Mouse (Mus musculus): ENCODE measurements around the gene Them7.

Them7 gene

DNA sequence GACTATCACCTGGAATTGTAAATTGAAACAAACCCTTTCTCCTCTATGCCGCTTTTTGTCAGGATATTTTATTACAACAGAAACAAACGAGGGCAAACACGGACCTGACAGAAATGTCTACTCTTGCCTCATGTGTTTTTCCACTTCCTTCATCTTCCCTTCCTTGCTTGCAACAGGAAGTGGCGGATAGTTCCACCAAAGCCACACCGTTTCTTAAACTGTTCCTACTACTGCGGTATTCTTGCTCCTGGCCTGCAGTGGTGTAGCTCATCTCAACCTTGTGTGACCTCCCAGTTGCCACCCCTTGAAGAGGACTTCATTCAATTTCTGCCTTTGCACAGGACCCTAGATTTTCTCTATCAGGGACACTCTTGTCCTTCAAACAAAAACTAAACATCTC, 81.8 kb downstream of the Them7 start:
- DNase-seq (ENCODE audit: low spot score in 2 of 2), result no peak

DNA sequence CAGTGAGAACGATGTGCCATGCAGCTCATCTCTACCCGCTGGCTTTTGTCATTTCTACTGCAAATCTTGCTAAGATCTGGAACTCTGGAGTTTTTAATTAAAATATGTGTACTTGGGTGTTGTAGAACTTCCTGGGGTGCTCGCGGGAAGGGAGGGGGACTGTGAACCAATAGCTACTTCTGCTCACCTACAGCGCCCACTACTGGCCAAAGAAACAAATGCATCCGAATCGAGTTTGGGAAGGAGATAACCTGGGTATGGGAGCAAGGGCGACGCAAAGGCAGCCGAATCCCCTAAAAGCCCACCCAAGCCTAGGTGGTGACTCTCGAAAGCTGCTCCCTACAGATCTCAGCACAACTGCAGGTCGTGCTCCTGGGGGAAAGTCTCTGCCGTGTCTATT, 87.3 kb downstream of the Them7 start:
- no peak for DNase-seq (ENCODE audit: low spot score in 2 of 2)

DNA sequence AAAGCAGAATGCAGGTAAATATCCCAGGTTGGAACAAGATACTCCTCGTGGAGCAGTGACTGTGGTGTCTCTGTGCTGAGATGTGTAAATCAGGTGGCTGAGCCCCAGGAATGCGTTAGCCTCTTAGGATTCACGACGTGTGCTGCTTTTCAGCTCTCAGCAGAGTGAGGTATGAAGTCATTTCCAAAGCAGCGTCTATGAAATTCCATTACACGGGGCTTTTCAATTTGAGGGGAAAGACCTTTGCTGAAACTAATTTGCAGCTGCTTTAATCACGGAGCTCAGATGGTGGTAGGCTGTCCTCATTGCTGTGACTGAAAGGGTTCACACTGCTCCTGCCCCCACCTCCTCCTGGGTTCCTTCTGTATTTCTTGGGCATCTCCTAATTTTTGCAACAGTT, 87.9 kb downstream of the Them7 start:
- DNase-seq (ENCODE audit: low spot score in 2 of 2), result no peak

DNA sequence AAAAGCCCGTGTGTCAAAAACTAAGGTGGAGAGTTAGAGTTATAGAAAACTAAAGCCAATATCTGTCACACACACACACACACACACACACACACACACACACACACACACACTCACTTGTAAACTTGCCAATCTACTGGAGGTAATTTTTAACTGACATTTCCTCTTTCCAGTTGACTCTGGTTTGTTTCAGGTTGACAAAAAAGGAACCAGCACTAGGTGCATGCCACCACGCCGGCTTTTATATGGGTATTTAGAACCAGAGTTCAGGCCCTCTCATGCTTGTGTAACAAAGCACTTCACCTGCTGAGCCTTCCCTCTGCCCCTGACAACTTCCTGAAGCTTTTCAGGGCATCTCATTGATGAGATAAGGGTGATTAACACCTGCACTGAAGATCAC, 89.0 kb downstream of the Them7 start:
- no peak for DNase-seq (ENCODE audit: low spot score in 2 of 2)

DNA sequence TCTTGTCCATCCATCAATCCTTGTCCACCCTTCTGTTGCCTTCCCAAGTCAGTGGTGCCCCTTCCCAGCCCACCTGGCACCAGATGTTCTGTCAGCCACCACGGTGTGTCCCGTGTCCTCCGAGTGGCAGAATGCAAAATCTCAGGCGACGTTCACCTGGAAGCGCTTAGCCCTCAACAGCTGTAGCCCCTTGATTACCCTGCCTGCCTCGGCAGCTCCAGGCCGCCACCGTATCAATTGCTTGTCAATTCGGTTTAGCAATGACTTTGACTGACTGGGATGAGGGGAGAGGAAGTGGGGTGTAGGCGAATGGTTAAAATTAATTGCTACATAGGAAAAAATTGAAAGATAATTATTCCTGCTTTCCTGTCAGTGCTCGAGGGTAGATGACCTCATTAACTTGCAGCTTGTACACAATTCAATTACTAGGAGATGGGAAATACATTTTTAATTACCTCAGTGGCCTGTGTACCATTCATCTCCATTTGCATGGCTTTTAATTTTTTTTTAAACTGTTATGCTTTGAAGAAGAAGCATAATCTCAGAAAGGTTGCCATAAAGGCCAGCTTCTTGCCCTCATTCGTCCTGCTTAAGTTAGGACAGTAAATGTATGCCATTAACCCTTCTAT, 93.5 kb downstream of the Them7 start:
- DNase-seq (ENCODE audit: low spot score in 2 of 2), result no peak

DNA sequence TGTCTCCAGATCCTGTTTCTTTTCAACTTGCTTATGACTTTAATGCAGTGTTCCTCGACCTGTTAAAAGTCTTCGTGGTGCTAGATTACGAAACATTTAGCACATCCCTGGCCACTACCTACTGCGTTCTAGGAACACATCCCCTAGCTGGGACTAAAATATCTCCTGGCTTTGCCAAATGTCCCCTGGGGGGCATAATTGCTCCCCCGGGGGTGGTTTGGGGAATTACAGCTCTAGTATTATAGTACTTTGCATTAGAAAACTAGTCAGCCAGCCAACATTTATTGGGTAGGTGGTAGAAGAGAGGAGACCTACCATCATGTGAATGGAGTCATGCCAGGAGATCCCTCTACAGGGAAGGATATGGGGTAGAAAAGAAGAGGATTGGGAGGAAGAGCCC, 101.9 kb downstream of the Them7 start:
- no peak for DNase-seq (ENCODE audit: low spot score in 2 of 2)

DNA sequence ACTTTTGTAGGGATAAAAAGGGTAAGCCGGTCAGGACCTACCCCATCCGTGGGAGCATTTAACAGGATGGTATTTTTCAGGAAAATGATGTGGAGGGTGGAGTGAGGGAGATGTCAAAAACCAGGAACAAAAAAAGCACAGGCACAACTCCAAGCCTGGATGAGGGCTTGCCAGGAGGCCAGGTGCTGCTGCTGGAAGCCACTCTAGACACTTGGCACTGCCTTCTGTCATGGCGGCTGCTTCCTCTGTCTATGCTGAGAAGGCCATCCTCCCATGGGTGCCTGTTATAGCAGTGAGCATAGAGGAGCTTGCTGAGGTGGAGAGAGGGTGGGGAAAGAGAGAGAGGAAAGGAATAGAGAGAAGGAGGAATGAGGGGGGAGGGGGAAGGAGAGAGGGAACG, 105.9 kb downstream of the Them7 start:
- DNase-seq (ENCODE audit: low spot score in 2 of 2), result no peak

DNA sequence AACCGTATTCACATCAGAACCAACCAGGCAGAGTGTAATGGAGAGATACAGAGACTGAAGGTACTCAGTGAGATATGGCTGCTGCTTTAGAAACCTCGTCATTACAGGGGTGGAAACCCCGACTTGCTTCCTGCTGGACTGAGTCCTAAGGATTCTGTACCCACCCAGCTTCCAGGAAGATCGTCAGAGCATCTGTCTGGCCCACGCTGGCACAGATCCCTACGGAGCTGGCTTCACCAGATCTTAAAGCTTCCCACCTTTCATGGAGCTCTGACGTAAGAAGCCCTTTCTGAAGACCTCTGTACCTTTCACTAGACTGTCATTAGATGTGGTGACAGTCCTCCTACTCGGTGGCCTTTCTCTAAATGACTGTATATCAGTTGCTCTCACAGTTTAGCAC, 109.0 kb downstream of the Them7 start:
- DNase-seq (ENCODE audit: low spot score in 2 of 2), result no peak

DNA sequence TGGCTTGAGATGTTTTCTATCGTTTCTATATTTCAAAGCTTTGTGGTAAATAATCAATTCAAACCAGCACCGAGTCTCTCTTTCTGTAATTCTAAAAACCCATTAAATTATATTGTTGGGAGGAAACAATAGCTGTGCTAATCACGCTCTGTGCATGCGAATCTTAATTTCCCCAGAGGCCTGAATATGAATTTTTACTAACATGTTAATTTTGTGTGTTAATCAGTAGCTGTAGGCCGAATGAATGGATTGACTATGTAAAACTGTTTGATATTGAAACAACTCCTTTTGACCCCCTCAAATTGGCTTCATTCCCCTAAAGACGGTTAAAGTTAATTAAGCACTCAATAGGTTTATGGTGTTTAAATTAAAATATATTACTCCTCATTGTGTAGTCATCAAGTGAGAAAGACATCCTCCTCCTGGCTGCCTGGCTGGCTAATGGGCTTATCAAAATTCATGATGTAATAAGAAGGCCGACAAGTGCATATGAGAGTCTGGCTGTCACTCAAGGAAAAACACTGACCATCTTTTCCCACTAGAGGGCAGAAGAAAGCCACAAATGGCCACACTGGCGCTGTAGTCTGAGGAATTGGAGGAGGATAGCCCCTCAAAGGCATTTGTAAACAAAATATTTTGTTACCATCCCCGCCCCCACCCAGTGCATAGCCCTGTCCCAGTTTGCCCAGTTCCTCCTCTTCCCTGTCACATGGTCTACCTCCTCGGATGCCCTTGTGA, 110.0 kb downstream of the Them7 start:
- DNase-seq (ENCODE audit: low spot score in 2 of 2), result peak; percentile 13 to 16

DNA sequence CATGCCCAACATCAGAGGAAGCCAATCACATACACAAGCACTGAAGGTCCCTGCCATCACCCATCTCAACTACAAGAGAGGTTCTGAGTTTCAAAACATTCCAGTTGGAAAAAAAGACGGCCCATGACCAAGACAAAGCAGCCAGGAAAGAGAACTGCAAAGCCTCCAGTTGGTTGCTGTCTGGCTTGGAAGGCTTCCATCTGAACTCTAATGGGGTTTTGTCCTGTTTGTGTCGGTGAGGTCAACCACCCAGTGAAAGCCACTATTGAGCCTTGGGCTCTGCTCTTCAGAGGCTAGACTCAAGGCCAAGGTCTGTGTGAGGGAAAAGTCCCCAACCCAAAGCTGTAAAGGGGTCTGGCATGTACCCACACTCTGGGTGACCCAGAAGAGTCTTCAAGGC, 111.5 kb downstream of the Them7 start:
- no peak for DNase-seq (ENCODE audit: low spot score in 2 of 2)

DNA sequence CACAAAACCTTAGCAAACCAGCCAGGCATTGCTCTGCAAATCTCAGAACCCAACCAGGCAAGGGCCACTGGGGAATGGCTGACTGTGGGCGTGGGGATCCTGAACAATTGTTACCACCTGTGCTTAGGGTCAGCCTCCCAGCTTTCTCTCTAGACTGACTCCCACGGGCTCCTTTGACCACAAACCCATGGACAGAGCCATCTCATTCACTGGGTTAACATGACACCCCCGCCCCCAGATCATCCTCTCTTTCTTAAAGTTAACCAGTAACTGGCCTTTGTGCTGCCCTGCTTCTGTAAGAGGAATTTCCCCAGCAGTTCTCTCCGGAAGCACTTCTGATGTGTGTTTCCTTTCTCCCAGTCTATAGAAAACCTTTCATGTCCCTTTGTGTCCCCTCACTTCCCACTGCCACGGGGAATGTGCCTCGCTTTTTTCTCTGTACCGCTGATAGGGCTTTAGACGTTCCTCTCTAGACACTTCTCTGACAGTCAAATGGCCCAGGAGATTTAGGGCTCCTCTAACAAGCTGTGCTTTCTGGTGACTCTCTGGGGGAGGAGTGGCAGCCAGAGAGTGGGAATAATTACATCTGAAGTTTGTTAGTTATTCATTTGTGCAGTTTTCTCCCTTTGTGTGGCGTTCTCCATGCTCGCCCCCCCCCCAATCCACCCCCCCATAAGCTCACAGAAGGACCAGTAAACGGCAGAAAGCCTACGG, 112.4 kb downstream of the Them7 start:
- no peak for DNase-seq (ENCODE audit: low spot score in 2 of 2)

DNA sequence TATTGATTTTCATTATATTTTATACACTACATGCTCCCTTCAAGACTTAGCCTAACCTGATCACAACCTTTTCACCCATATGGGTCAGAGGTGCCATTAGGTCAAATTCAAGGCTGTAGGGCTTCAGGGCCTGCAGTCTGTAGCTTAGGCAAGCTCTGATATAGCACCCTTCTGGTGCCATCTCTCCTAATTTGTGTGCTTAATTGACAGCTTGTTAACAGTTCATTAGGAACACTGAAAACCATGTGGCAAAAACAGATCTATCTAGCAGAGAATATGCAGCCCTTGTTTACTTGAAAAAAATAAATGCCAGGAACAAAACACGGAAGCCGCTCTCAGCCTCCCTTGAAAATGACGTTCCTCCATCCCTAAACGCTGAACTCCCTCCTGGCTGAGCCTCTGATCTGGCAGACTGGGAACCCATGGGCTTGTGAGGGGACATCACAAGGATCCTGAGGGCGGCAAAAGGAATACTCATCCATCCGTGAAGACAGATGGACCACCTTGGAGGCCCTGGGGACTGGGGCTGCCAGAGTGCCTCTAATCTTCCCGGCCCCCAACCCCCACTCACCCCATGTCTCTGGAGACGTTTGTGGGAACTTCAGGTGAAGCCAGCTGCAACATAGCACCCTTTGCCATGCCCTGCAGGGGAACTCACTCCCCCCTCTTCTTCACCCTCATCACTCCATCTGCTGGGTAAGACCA, 113.2 kb downstream of the Them7 start:
- no peak for DNase-seq (ENCODE audit: low spot score in 2 of 2)

DNA sequence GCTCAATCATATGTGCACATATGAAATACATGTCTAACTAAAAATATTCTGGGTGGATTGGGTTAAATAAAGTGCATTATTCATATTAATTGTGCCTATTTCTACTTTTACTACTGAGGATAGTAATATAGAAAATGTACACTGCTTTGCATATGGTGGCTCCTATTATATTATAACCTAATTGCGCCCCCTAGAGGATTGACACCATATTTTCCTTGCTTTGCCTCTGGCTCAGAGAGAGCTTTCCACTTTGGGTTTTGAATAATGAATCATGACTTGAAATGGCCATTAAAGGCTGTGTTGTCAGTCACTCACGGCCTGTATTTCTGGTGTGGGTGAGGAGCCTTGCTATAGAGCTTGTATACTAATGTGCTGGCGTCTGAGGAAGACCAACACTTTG, 115.9 kb downstream of the Them7 start:
- DNase-seq (ENCODE audit: low spot score in 2 of 2), result no peak

DNA sequence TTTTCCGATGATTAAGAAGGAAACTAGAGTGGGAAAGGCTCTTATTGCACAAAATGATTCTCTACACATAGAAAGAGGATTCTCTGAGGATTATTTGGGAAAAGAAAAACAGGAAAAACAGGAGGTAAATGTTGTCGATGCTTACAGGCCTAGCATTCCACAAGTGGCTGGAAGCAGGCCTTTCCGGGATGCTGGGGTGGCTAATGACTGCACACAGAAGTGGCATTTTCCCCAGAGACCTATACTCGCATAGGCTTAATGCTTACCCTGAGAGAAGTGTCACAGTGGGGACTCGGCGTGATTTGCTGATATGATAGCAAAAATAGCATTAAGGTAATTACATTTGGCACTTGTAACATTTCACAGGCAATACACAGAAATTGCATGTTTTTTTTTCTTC, 124.8 kb downstream of the Them7 start:
- DNase-seq (ENCODE audit: low spot score in 2 of 2), result no peak

DNA sequence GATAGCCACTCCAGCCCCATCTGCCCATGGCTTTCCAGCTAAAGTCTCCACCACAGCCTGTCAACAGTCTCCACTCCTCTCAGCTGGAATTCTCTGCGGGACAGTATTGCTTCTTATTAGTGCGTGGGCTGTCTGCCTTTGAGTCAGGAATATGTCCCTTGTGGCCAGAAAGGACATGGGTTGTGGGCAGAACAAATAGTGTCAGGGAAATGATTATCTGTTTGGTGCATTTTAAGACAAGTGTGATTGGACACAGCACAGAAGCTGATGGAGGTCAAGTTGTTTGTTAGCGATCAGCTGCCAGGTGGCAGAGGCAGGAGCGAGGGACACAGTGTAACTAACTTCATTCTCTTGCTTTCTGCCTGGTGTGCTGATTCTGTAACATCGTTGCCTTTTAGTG, 132.7 kb downstream of the Them7 start:
- no peak for DNase-seq (ENCODE audit: low spot score in 2 of 2)

DNA sequence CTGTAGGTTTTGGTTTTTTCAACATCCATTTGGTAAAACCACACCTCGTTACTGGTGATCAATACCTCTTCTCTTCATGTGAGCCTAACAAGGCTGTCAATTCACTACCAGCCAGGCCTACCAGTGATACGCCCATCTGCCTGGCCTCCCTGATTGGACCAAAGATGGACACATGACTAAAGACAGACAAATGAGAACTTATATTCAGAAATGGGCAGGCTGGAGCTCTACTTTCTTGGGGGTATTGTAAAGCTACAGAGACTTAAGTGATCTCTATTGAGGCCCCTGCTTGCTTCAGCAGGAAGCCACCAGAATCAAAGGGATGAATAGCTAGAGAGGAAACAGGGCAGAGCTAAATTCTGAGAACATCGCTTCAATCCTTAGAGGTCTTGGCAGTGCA, 133.9 kb downstream of the Them7 start:
- DNase-seq (ENCODE audit: low spot score in 2 of 2), result no peak

DNA sequence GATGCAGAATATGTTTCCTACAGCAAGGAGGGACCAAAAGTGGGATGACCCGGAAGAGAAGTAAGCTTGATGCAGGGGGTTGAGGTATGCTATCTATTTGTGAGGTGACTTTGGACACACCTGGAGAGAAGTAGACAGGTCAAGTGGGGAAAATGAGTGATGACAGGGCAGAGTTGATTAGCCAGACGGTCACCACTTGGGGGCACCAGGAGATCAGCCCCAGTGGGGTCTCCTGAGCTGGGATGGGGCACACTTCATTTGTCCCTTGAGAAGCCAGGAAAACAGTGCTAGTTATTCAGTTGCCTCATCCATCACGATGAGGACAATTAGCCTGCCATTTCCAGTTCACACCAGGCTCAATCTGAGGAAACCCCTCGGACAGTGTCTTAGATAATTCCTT, 143.5 kb downstream of the Them7 start:
- peak in 1 of 2 experiments; percentile 5 for DNase-seq (ENCODE audit: low spot score in 2 of 2)

DNA sequence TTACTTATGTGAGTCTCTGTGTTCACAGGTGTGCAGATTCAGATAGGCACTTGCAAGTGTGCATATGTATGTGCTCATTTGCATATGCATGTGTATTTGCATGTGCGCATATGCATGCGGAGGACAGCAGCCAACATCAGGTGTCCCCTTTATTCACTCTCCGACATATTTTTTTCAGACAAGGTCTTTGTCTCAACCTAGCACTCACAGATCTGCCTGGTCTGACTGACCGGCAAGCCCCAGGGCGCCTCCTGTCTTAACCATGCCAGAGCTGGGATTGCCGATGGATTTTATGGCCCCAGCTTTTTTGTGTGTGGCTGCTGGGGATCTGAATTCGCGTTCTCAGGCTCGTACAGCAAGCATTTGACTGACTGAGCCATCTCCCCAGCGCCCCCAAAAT, 146.1 kb downstream of the Them7 start:
- DNase-seq (ENCODE audit: low spot score in 2 of 2), result no peak

DNA sequence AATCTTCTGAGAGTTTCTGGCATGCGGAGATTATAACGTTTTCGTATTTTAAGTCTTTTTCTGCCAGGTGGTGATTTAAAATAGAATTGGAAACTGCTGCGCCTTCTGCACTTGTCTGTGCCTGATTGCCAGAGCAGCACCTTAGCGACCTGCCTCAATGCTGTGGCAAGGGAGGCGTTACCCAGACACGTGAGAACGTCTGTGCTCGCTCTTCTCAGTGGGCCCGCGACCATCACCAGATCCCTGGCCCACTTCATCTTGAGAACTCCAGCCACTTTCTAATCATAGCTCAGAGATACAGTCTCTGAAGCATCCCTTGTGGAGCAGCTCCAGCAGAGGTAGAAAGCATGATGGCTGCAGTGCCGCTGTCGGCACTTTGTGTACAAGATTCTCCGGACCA, 146.6 kb downstream of the Them7 start:
- no peak for DNase-seq (ENCODE audit: low spot score in 2 of 2)

DNA sequence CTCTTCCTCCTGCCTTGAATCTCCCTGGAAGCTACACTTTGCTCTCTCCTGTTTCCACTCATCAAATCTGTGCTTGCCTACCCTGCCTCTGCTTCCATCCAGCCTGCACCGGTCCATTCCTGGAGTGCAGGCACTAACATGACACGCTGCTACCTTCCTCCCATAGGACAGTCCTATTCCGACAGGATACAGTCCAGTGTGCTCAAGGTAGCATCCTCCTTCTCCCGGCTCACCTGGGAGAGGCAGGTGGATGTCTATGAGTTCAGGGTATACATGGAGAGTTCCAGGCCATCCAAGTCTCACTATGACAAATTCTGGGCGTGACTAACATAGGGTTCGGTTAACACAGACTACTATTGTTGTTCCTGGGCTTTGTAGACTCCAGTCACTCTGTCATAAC, 148.0 kb downstream of the Them7 start:
- no peak for DNase-seq (ENCODE audit: low spot score in 2 of 2)

DNA sequence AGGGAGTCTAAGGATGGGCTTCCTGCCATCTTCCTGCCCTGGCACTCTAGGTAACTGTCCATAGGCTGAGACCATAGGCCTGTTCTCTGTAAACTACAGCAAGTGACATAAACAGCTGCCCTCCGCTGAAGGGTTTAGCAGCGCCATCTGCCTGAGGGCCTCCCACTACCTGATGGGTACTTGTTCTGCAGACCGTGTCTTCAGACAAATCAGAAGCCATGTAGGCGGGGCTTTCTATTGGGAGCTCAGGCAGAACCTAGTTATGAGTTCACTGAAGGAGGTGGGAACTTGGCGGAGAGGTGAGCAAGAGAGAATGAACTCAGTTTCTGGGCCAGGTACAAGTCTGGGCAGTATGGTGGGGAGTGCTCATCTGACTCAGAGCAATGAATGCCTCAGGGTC, 148.6 kb downstream of the Them7 start:
- DNase-seq (ENCODE audit: low spot score in 2 of 2), result no peak

DNA sequence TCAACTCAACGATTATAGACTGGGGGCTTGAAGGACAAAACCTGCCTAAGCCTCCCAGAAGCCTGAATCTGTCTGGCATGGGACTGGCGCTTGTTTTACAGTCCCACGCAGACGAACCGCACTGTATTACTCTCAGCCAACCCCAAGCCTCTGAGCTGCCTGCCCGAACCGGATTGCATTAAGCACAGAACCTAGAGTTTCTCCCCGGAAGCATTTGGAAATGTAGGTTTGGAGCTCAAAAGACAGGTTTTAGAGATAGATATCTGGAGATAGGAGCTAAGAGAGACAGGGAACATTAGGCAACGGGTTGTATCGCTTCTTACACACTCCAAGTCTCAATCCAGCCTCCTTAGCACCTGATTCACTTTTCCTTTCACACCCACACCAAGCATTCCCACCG, 149.5 kb downstream of the Them7 start:
- DNase-seq (ENCODE audit: low spot score in 2 of 2), result no peak

DNA sequence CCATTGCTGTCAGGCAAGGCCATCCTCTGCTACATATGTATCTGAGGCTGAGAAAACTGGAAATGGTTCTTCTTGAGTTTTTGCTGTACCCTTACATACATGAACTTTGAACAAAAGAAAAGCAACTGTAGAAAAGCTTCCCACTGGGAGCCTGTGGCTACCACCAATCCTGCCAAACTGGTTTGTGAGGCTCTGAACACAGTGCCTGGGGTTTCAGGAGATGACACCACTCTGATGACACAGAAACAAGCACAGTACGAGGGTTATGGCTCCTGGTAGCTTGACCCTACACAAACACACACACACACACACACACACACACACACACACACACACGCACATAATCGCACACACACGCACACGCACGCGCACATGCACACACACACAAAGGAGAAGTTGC, 151.1 kb downstream of the Them7 start:
- DNase-seq (ENCODE audit: low spot score in 2 of 2), result no peak
